Mouse (Mus musculus) forelimb bud, embryonic 11.5 days (tissue): Measurements from ENCODE around the gene Fgf4.
"Not testable (repeated sequence)": the region's sequence is repeated elsewhere in the genome, so short reads cannot be mapped to it uniquely, and the experiment has no call there.

Experiments
- DNase-seq: peaks from one replicate; pipeline ENCODE4 v3.0.0-alpha.2; 2012; ENCODE audit warnings: low read depth, low spot score

Gene Fgf4

GRCm38 (mm10) chr7:144864160-144864670 is 17.0 kb downstream of the Fgf4 start:
- no peak for DNase-seq

GRCm38 (mm10) chr7:144867161-144867560 is 20.0 kb downstream of the Fgf4 start:
- DNase-seq: no peak

GRCm38 (mm10) chr7:144867602-144868001 is 20.4 kb downstream of the Fgf4 start:
- DNase-seq: no peak

- no peak for DNase-seq
These were observed 25.3 kb downstream of the Fgf4 start for GRCm38 (mm10) chr7:144872420-144872819.

- DNase-seq: no peak
These were observed 26.0 kb downstream of the Fgf4 start for GRCm38 (mm10) chr7:144873160-144873559.

- no peak for DNase-seq
These were observed 27.1 kb downstream of the Fgf4 start for GRCm38 (mm10) chr7:144874226-144874625.

GRCm38 (mm10) chr7:144878401-144878800 is 31.2 kb downstream of the Fgf4 start:
- no peak for DNase-seq

- peak; percentile 57 for DNase-seq
These were observed 35.9 kb downstream of the Fgf4 start for GRCm38 (mm10) chr7:144883106-144883505.

- no peak for DNase-seq
These were observed 40.5 kb downstream of the Fgf4 start for GRCm38 (mm10) chr7:144887672-144888071.

- DNase-seq: no peak
These were observed 41.6 kb downstream of the Fgf4 start for GRCm38 (mm10) chr7:144888564-144889299.

GRCm38 (mm10) chr7:144890661-144891060 is 43.5 kb downstream of the Fgf4 start:
- not testable (repeated sequence) for DNase-seq

- DNase-seq: no peak
These were observed 44.7 kb downstream of the Fgf4 start for GRCm38 (mm10) chr7:144891863-144892262.

GRCm38 (mm10) chr7:144892322-144892721 is 45.2 kb downstream of the Fgf4 start:
- DNase-seq: no peak

- DNase-seq: peak; percentile 59
These were observed 47.0 kb downstream of the Fgf4 start for GRCm38 (mm10) chr7:144894191-144894590.

- DNase-seq: no peak
These were observed 47.5 kb downstream of the Fgf4 start for GRCm38 (mm10) chr7:144894706-144895105.

- DNase-seq: peak; percentile 81
These were observed 48.3 kb downstream of the Fgf4 start for GRCm38 (mm10) chr7:144895305-144896111.

GRCm38 (mm10) chr7:144896294-144897218 is 49.4 kb downstream of the Fgf4 start, which contains the start of gene Fgf15:
TSS of gene Fgf15 (plus strand) at chr7:144896531.
- no peak for DNase-seq

GRCm38 (mm10) chr7:144898506-144898905 is 51.3 kb downstream of the Fgf4 start:
- no peak for DNase-seq

GRCm38 (mm10) chr7:144905514-144905913 is 58.3 kb downstream of the Fgf4 start:
- not testable (repeated sequence) for DNase-seq

GRCm38 (mm10) chr7:144906708-144907397 is 59.7 kb downstream of the Fgf4 start:
- peak; percentile 80 for DNase-seq

GRCm38 (mm10) chr7:144907793-144908192 is 60.6 kb downstream of the Fgf4 start:
- DNase-seq: no peak
